Mouse (Mus musculus): ENCODE data around the gene Pramel6.
A peak's percentile ranks its signal among the peaks of the same experiment; 100 is the strongest.
"Not testable (repeated sequence)": the region's sequence is repeated elsewhere in the genome, so short reads cannot be mapped to it uniquely, and the experiment has no call there.

Pramel6 gene

DNA sequence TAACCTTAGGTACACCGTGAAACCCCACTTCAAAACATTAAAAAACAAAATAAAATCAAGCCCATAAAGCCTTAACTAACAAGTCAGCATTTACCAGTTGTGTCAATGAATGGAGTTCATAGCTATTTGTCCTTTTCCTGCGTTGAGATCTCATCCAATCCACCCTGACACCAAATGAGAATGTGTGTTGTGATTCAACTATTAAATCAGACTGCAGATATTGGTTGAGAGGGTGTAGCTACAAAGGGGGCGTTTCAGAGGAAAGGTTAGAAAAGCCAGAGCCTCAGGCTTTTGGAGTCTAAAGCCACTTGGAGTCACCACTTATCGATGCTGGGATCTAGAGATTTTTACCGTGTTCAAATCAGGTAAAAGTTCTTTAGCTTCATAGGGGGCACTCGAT, at the start of gene Pramel6:
Gene Pramel6 (plus strand): TSS at position 301 of the 400 bp plus-strand sequence.
- DNase-seq (ENCODE audit: low read depth, low spot score) = no peak

- DNase-seq (ENCODE audit: low read depth, low spot score) = no peak
These were observed 44.6 kb upstream of the Pramel6 start for GRCm38 (mm10) chr2:87461769-87462168.

GRCm38 (mm10) chr2:87480207-87480606, 26.2 kb upstream of the Pramel6 start:
- peak; percentile 87 for DNase-seq (ENCODE audit: low read depth, low spot score)

- DNase-seq (ENCODE audit: low read depth, low spot score) = peak; percentile 94
These were observed 25.2 kb upstream of the Pramel6 start for GRCm38 (mm10) chr2:87481158-87481557.

- DNase-seq (ENCODE audit: low read depth, low spot score) = peak; percentile 36
These were observed 24.1 kb upstream of the Pramel6 start for GRCm38 (mm10) chr2:87482276-87482675.

- not testable (repeated sequence) for DNase-seq (ENCODE audit: low read depth, low spot score)
These were observed 9.4 kb upstream of the Pramel6 start, which contains the start of gene Pramel7 for GRCm38 (mm10) chr2:87496993-87497392. TSS of gene Pramel7 (minus strand) at chr2:87497093.

DNA sequence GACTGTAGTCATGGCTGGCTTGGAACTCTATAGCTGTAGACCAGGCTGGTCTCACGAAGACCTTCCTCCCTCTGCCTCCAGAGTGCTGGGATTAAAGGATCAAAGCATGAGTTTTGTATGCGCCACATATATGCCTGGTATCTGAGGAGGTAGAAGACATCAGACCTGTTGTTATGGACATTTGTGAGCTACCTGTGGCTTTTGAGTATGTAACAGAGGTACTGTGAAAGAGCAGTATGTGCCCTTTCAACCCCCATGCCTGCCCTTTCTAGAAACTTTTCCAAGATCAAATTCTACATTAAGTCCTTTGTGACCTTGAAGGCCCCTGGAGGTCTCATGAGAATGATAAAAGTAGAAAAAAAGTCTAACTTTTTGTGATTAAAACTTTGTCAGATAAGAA, 8.7 kb downstream of the Pramel6 start:
- DNase-seq (ENCODE audit: low read depth, low spot score) = peak; percentile 82

GRCm38 (mm10) chr2:87515457-87516060, 9.2 kb downstream of the Pramel6 start:
- peak; percentile 94 for DNase-seq (ENCODE audit: low read depth, low spot score)

- peak; percentile 73 for DNase-seq (ENCODE audit: low read depth, low spot score)
These were observed 10.2 kb downstream of the Pramel6 start for GRCm38 (mm10) chr2:87516581-87516980.

DNA sequence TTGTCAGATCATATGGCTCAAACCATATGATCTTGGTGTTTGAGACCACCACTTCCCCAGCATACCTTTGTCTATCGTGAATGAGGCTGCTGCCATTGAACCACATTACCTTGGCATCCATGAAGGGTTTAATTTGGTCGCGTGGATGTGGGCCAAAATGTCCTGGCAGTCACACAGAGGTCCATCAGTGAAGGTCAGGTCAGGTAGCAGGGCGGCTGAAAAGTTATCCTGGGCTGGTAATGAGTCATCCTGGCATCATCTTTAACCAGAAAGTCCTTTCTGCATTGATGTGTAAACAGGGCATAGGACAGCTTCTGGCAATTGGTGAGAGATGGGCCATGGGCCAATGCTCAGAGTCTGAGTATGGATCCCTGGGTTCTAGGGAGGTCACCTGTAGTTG, 14.3 kb downstream of the Pramel6 start:
- no peak for DNase-seq (ENCODE audit: low read depth, low spot score)

- peak; percentile 61 for DNase-seq (ENCODE audit: low read depth, low spot score)
These were observed 19.7 kb downstream of the Pramel6 start for GRCm38 (mm10) chr2:87525899-87526616.

- no peak for DNase-seq (ENCODE audit: low read depth, low spot score)
These were observed 25.1 kb downstream of the Pramel6 start, which contains the start of gene Olfr153 for GRCm38 (mm10) chr2:87531496-87531895. TSS of gene Olfr153 (plus strand) at chr2:87531796.

- peak; percentile 85 for DNase-seq (ENCODE audit: low read depth, low spot score)
These were observed 28.5 kb downstream of the Pramel6 start for GRCm38 (mm10) chr2:87534826-87535225.

DNA sequence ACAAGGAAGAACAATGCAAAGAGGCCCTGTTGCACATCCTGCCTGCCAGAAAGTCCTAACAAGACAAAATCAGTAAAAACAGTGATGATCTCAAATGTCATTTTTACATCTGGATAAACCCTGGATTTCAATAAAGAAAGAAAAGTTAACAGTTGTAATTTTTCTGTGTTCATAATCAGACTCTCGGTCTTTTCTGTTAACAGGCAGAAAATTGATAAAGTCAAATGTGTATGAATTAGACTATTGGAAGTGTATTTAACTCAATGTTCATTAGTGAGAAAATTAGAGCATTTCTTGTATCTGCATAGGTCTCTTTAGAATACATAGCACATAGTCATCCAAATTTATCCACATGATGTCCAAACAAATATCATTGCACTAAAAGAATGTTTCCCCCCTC, 39.1 kb downstream of the Pramel6 start, which contains the start of gene Olfr1128:
Gene Olfr1128 (minus strand): TSS at position 101 of the 400 bp plus-strand sequence.
- no peak for DNase-seq (ENCODE audit: low read depth, low spot score)

Measured in R1 (cell line).